Mouse (Mus musculus) liver, postnatal 0 days (tissue): ENCODE results near the gene Gtf2ird1. TPM values are rescaled to one million over a fixed set of nuclear protein-coding genes. Genes with fewer than 3 reads are reported as not detected.
"Not testable (repeated sequence)": the region's sequence is repeated elsewhere in the genome, so short reads cannot be mapped to it uniquely, and the experiment has no call there.

Experiments used
- ATAC-seq: fragments of 200-750 bp; cut with Nextera tagmentation; 2 replicates; pipeline ENCODE4 v1.8.0; 2017; ENCODE audit warnings: mild to moderate bottlenecking, moderate library complexity
- DNase-seq: peaks from one replicate; pipeline ENCODE4 v3.0.0-alpha.2; 2016
- H3K27ac ChIP-seq: fragments of 300-500 bp; sonication (generic); 2 replicates; pipeline ENCODE4 v1.5.1; 2014; ENCODE audit warnings: antibody characterized with exemption, moderate library complexity, mild to moderate bottlenecking, low read depth
- H3K27me3 ChIP-seq: fragments of 300-500 bp; sonication (generic); 2 replicates; pipeline ENCODE4 v1.6.1; 2014; ENCODE audit warnings: low read length, control low read depth, mixed read lengths; ENCODE audit not compliant: insufficient read depth
- H3K36me3 ChIP-seq: fragments of 300-500 bp; sonication (generic); replicated peaks from 2 replicates; pipeline ENCODE4 v1.6.1; 2014; ENCODE audit warnings: mild to moderate bottlenecking, control low read depth, low read length, moderate library complexity, mixed read lengths; ENCODE audit not compliant: insufficient read depth
- H3K4me1 ChIP-seq: fragments of 300-500 bp; sonication (generic); 2 replicates; pipeline ENCODE4 v1.6.1; 2014; ENCODE audit warnings: antibody characterized with exemption, mild to moderate bottlenecking, control low read depth; ENCODE audit not compliant: insufficient read depth
- H3K4me2 ChIP-seq: fragments of 300-500 bp; sonication (generic); 2 replicates; pipeline ENCODE4 v1.6.1; 2014; ENCODE audit warnings: low read depth, mild to moderate bottlenecking, low read length, moderate library complexity, mixed read lengths
- H3K4me3 ChIP-seq: fragments of 300-500 bp; sonication (generic); 2 replicates; pipeline ENCODE4 v1.5.1; 2014; ENCODE audit warnings: low read depth, low read length
- H3K9ac ChIP-seq: fragments of 300-500 bp; sonication (generic); replicated peaks from 2 replicates; pipeline ENCODE4 v1.6.1; 2014; ENCODE audit warnings: mild to moderate bottlenecking, moderate library complexity
- H3K9me3 ChIP-seq: fragments of 300-500 bp; sonication (generic); 2 replicates; pipeline ENCODE4 v1.6.1; 2016; ENCODE audit warnings: mild to moderate bottlenecking, control low read depth, low read length, mixed read lengths
- CTCF ChIP-seq: sonication (generic); IDR thresholded peaks from 2 replicates; pipeline ENCODE4 v1.5.1; 2016; ENCODE audit warnings: antibody characterized with exemption, low read depth
- EP300 ChIP-seq: IDR thresholded peaks from 2 replicates; pipeline ENCODE4 v1.6.1; 2016; ENCODE audit warnings: antibody characterized with exemption, low read depth, mild to moderate bottlenecking
- WGBS: fragments of 180-500 bp; shearing (Covaris S2); extraction: QIAGEN DNeasy Blood & Tissue Kit; methylation state at CpG from one replicate; pipeline ENCODE4 v1.1.7; 2014; ENCODE audit not compliant: insufficient replicate concordance; 5-methylcytosine and 5-hydroxymethylcytosine counted together
- polyA plus RNA-seq: library from polyadenylated mRNA; unstranded; fragments of >200 nt; fragmentation: Nextera tagmentation; extraction: Ambion mirVana; gene quantifications from 2 replicates; pipeline ENCODE4 v1.2.1, GENCODE M21; 2015

The Gtf2ird1 gene
- polyA plus RNA-seq, 1 experiment from 2014 or later, result 10.0 TPM

DNA sequence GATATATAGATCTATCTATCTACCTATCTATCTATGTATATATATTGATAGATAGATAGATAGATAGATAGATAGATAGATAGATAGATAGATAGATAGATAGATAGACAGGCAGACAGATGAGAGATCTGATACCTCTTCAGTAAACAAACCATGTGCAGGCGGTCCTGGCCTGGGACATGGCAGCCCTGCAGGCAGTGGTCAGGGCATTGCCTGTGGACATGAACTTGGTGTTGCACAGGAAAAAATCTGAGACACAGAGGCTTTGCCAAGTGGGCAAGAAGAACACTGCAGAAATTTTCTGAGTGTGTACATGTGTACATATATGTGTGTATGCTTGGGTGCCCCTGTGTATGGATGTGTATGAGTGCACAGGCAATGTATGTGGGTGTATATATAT, 26.8 kb upstream of the Gtf2ird1 start:
- Histone ChIP-seq H3K4me3 (no peak overlapping the region), H3K4me2 (no peak overlapping the region), H3K27me3 (no peaks in the 10 kb centered on the region), H3K4me1 (no peaks in the 10 kb centered on the region), H3K9me3 (no peaks in the 10 kb centered on the region), H3K36me3 (no peaks in the 10 kb centered on the region), H3K9ac (no peak overlapping the region), H3K27ac (no peak overlapping the region)
- WGBS, result 70% methylated on average over 1 of the region's 1 CpGs
- DNase-seq, result no peak
- TF ChIP-seq EP300 (no peak), CTCF (no peak)
- ATAC-seq, result no peak

- Histone ChIP-seq H3K4me3 (no peak overlapping the region), H3K9ac (no peak overlapping the region), H3K27ac (no peak overlapping the region), H3K9me3 (no peaks in the 10 kb centered on the region), H3K27me3 (no peaks in the 10 kb centered on the region), H3K4me2 (no peak overlapping the region), H3K4me1 (no peaks in the 10 kb centered on the region), H3K36me3 (no peaks in the 10 kb centered on the region)
- DNase-seq (no peak), ATAC-seq (no peak)
- 58% methylated on average over 11 of the region's 11 CpGs for WGBS
- TF ChIP-seq CTCF, result no peak
- TF ChIP-seq EP300, result no peak
These were observed 25.8 kb upstream of the Gtf2ird1 start for GRCm38 (mm10) chr5:134482331-134482730.

DNA sequence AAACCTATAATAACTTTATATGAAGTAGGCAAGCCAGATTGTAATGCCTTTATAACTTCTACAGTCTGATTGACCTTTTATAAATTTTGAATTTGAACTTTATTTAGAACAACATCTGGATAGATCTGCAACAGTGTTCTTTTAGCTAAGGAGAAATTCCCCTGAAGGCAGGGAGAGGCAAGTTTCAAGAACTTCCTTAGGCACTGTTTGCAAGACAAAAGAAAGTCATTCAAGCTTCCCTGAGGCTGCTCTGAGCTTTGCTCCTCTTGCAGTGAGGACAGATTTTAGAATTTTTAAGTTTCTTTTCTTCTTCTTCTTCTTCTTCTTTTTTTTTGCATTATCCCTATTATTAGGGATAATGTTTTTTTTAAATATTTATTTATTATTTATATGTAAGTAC, 22.4 kb upstream of the Gtf2ird1 start:
- not testable (repeated sequence) for H3K27me3 ChIP-seq, ATAC-seq, H3K36me3 ChIP-seq, H3K4me1 ChIP-seq, H3K4me2 ChIP-seq, H3K9me3 ChIP-seq, H3K27ac ChIP-seq, H3K4me3 ChIP-seq, DNase-seq, H3K9ac ChIP-seq

- WGBS, result 85% methylated on average over 7 of the region's 7 CpGs
- not testable (repeated sequence) for H3K4me1 ChIP-seq, H3K4me3 ChIP-seq, H3K9me3 ChIP-seq, H3K27ac ChIP-seq, ATAC-seq, H3K4me2 ChIP-seq, H3K9ac ChIP-seq, H3K27me3 ChIP-seq, H3K36me3 ChIP-seq, DNase-seq
These were observed 19.2 kb upstream of the Gtf2ird1 start for GRCm38 (mm10) chr5:134475686-134476085.

DNA sequence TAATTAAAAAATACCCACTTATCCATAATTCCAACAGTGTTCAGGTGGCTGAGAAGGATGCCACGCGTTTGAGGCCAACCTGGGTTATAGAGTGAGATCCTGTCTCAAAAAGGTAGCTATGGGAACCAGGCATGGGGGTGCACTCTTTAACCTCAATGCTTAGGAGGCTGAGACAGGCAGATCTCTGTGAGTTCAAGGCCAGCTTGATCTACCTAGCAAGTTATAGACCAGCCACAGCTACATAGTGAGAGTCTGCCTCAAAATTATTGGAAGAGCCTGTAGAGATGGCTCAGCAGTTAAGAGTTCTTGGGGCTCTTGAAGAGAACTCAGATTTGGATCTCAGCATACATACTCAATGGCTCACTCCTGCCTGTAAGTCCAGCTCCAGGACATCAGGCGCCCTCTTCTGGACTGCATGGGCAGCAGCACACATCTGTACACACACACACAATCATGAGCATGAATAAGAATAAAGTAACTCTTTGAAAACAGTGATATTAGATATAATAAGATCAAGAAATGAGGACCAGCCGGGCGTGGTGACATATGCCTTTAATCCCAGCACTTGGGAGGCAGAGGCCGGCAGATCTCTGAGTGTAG, 18.6 kb upstream of the Gtf2ird1 start:
- WGBS, result 83% methylated on average over 6 of the region's 6 CpGs
- H3K27ac ChIP-seq, result no peak overlapping the region
- no peak overlapping the region for H3K4me3 ChIP-seq
- ATAC-seq (no peak), DNase-seq (no peak)
- H3K9me3 ChIP-seq, result no peaks in the 10 kb centered on the region
- TF ChIP-seq EP300 (no peak), CTCF (peak; percentile 43)
- H3K36me3 ChIP-seq, result no peaks in the 10 kb centered on the region
- no peaks in the 10 kb centered on the region for H3K27me3 ChIP-seq
- no peak overlapping the region for H3K9ac ChIP-seq
- H3K4me2 ChIP-seq, result no peak overlapping the region
- H3K4me1 ChIP-seq, result no peaks in the 10 kb centered on the region

DNA sequence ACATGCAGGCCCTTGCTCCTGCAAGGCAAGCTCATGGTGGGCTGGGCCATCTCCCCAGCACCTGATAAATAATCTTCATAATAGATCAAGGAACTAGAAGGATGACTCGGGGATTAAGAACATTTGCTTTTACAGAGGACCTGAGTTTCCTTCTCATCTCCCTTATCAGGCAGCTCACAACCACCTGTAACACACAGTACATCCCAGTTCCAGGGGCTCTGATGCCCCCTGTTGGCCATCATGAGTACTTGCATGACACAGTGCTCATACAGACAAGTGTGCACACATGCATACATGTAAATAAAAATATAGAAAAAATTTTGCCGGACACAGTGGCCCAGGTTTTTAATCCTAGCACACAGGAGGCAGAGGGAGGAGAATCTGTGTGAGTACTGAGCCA, 17.4 kb upstream of the Gtf2ird1 start:
- Histone ChIP-seq H3K4me2 (no peak overlapping the region), H3K9ac (no peak overlapping the region), H3K36me3 (no peaks in the 10 kb centered on the region), H3K9me3 (no peaks in the 10 kb centered on the region), H3K4me3 (no peak overlapping the region), H3K27ac (no peak overlapping the region), H3K27me3 (no peaks in the 10 kb centered on the region), H3K4me1 (peaks cover 9% of the 10 kb centered on the region; the same call in 1 of the 2 replicates)
- TF ChIP-seq CTCF (peak; percentile 74), EP300 (no peak)
- WGBS, result 66% methylated on average over 2 of the region's 2 CpGs
- ATAC-seq (no peak), DNase-seq (no peak)

GRCm38 (mm10) chr5:134470538-134471169, 14.1 kb upstream of the Gtf2ird1 start:
- TF ChIP-seq EP300 (no peak), CTCF (no peak)
- H3K4me1 ChIP-seq, result peaks cover 19% of the 10 kb centered on the region
- no peak overlapping the region for H3K4me3 ChIP-seq
- no peak overlapping the region for H3K9ac ChIP-seq
- DNase-seq (no peak), ATAC-seq (no peak)
- no peaks in the 10 kb centered on the region for H3K36me3 ChIP-seq
- no peak overlapping the region for H3K4me2 ChIP-seq
- H3K9me3 ChIP-seq, result no peaks in the 10 kb centered on the region
- 77% methylated on average over 8 of the region's 8 CpGs for whole genome bisulfite sequencing
- H3K27me3 ChIP-seq, result no peaks in the 10 kb centered on the region
- H3K27ac ChIP-seq, result no peak overlapping the region
